Mouse (Mus musculus) lung, postnatal 0 days (tissue): ENCODE data around the gene Rbfox1. TPM values are rescaled to one million over a fixed set of nuclear protein-coding genes. Genes with fewer than 3 reads are reported as not detected.

ENCODE experiments used
- ATAC-seq: fragments of 200-750 bp; cut with Nextera tagmentation; 2 replicates; pipeline ENCODE4 v1.8.0; 2017; ENCODE audit warnings: moderate library complexity
- DNase-seq: peaks from one replicate; pipeline ENCODE4 v3.0.0-alpha.2; 2016; ENCODE audit warnings: low spot score
- H3K27ac ChIP-seq: fragments of 300-500 bp; sonication (generic); 2 replicates; pipeline ENCODE4 v1.5.1; 2014; ENCODE audit warnings: antibody characterized with exemption, mild to moderate bottlenecking, low read length, mixed read lengths
- H3K27me3 ChIP-seq: fragments of 300-500 bp; sonication (generic); replicated peaks from 2 replicates; pipeline ENCODE4 v1.6.1; 2014; ENCODE audit warnings: low read length, mixed read lengths; ENCODE audit not compliant: insufficient read depth
- H3K36me3 ChIP-seq: fragments of 300-500 bp; sonication (generic); 2 replicates; pipeline ENCODE4 v1.6.1; 2014; ENCODE audit warnings: low read length, mixed read lengths; ENCODE audit not compliant: insufficient read depth
- H3K4me1 ChIP-seq: fragments of 300-500 bp; sonication (generic); 2 replicates; pipeline ENCODE4 v1.6.1; 2014; ENCODE audit warnings: antibody characterized with exemption, low read depth, low read length, mixed read lengths; ENCODE audit not compliant: insufficient read depth
- H3K4me2 ChIP-seq: fragments of 300-500 bp; sonication (generic); replicated peaks from 2 replicates; pipeline ENCODE4 v1.6.1; 2014; ENCODE audit warnings: low read depth, mild to moderate bottlenecking, low read length, moderate library complexity, mixed read lengths
- H3K4me3 ChIP-seq: fragments of 300-500 bp; sonication (generic); 2 replicates; pipeline ENCODE4 v1.5.1; 2014; ENCODE audit warnings: low read depth, low read length
- H3K9ac ChIP-seq: fragments of 300-500 bp; sonication (generic); replicated peaks from 2 replicates; pipeline ENCODE4 v1.6.1; 2014; ENCODE audit warnings: low read depth, mild to moderate bottlenecking
- H3K9me3 ChIP-seq: fragments of 300-500 bp; sonication (generic); 2 replicates; pipeline ENCODE4 v1.6.1; 2016; ENCODE audit warnings: low read length, mixed read lengths
- CTCF ChIP-seq: IDR thresholded peaks from 2 replicates; pipeline ENCODE4 v1.5.1; 2016; ENCODE audit warnings: antibody characterized with exemption, mild to moderate bottlenecking
- EP300 ChIP-seq: IDR thresholded peaks from 2 replicates; pipeline ENCODE4 v1.6.1; 2016; ENCODE audit warnings: antibody characterized with exemption, mild to moderate bottlenecking, control low read depth
- WGBS: fragments of 180-500 bp; shearing (Covaris S2); extraction: QIAGEN DNeasy Blood & Tissue Kit; methylation state at CpG from one replicate; pipeline ENCODE4 v1.1.7; 2014; 5-methylcytosine and 5-hydroxymethylcytosine counted together
- polyA plus RNA-seq: library from polyadenylated mRNA; unstranded; fragments of >200 nt; fragmentation: Nextera tagmentation; extraction: Ambion mirVana; gene quantifications from 2 replicates; pipeline ENCODE4 v1.2.1, GENCODE M21; 2015

The Rbfox1 gene
- polyA plus RNA-seq, 1 experiment from 2014 or later = 0.25 TPM

DNA sequence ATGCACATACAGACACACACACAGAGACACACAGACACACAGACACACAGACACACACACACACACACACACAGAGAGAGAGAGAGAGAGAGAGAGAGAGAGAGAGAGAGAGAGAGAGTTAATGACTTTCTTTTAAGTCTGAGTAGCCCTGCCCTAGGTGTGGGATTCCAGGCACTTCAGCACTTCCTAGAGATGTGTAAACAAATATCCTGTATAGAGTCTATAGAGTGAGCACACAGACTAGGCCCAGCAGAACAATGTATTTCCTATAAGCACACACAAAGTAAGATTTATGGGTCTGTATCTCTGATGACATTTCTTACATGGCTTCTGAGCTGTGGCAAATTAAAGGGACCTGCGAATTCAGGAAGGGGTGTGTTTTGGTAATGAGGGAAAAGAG lies 998.6 kb downstream of the Rbfox1 start:
- Histone ChIP-seq H3K9me3 (no peaks in the 10 kb centered on the region), H3K9ac (no peak overlapping the region), H3K4me1 (no peaks in the 10 kb centered on the region), H3K36me3 (no peaks in the 10 kb centered on the region), H3K4me2 (no peak overlapping the region), H3K4me3 (no peak overlapping the region), H3K27me3 (no peaks in the 10 kb centered on the region), H3K27ac (no peak overlapping the region)
- ATAC-seq = no peak
- WGBS = 29% methylated on average over 1 of the region's 1 CpGs
- TF ChIP-seq EP300 (no peak), CTCF (no peak)
- DNase-seq = no peak

DNA sequence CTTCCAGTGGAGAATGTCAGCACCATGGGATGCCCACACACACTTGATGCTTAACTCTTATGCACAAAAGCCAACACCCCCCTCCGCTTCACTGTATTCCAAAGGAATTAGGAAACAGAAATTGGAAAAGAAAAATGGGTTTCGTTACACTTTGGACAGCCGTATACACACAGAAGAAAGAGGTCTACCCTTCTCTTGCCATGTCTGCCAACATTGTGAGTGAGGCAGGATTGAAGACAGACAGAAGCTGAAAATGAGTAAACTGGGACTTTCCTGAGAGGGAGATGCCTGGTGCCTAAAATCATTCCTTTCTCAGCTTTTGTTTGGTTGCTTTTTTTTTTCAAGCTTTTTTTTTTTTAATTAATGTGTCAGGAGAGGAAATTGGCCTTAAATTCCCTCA lies 1000.5 kb downstream of the Rbfox1 start:
- 48% methylated on average over 3 of the region's 3 CpGs for WGBS
- no peak overlapping the region for H3K27ac ChIP-seq
- no peaks in the 10 kb centered on the region for H3K27me3 ChIP-seq
- DNase-seq = peak; percentile 6
- no peak overlapping the region for H3K4me3 ChIP-seq
- H3K4me2 ChIP-seq = no peak overlapping the region
- no peaks in the 10 kb centered on the region for H3K9me3 ChIP-seq
- H3K4me1 ChIP-seq = no peaks in the 10 kb centered on the region
- H3K36me3 ChIP-seq = no peaks in the 10 kb centered on the region
- H3K9ac ChIP-seq = no peak overlapping the region
- TF ChIP-seq CTCF (no peak), EP300 (no peak)
- no peak for ATAC-seq

DNA sequence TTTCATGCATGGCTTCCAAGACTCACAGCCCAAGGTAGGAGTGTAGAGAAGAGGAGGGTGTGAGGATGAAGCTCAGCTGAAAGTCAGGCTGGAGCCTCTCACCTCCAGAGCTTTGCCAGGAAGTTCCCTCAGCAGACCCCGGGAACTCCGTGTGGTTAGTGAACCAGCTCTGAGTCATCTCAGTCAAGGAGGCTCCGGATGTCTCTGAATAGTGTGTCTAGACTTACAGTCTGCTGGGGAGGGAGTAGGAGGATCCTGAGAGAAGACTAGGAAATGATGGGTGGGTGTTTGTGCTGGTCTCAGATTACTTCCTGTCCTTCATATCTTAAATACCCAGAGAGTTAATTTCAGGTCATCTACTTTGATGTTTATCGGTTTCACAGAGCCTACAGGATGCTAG lies 1004.1 kb downstream of the Rbfox1 start:
- Histone ChIP-seq H3K9ac (no peak overlapping the region), H3K27me3 (no peaks in the 10 kb centered on the region), H3K9me3 (no peaks in the 10 kb centered on the region), H3K4me1 (no peaks in the 10 kb centered on the region), H3K36me3 (no peaks in the 10 kb centered on the region), H3K4me2 (no peak overlapping the region), H3K27ac (no peak overlapping the region), H3K4me3 (no peak overlapping the region)
- peak; percentile 54 for DNase-seq
- WGBS = 23% methylated on average over 4 of the region's 4 CpGs
- TF ChIP-seq EP300 (peak; percentile 87), CTCF (no peak)
- ATAC-seq = peak; percentile 91

DNA sequence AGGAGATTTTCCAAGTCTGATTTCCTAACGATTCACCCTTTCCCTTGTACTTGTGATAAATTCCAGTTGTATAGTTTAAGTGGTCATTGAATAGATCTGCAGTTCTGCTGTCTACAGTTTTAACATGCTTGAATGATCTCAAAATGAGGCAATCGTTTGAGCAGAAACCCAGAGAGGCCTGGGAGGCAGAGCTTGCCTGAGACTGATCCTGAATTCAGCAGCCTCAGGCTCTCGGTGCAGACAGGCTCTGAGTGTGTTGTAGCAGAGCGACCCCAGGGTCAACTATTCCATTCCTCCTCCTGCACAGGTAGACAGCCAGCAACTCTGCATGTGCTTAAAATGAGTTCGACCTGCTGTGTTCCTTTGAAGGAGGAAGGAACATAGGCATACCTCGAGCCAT lies 1012.6 kb downstream of the Rbfox1 start:
- ATAC-seq (no peak), DNase-seq (no peak)
- no peaks in the 10 kb centered on the region for H3K36me3 ChIP-seq
- H3K4me1 ChIP-seq = no peaks in the 10 kb centered on the region
- no peak for TF ChIP-seq CTCF
- TF ChIP-seq EP300 = no peak
- H3K4me3 ChIP-seq = no peak overlapping the region
- WGBS = 43% methylated on average over 6 of the region's 6 CpGs
- no peaks in the 10 kb centered on the region for H3K27me3 ChIP-seq
- H3K9me3 ChIP-seq = no peaks in the 10 kb centered on the region
- H3K27ac ChIP-seq = no peak overlapping the region
- no peak overlapping the region for H3K9ac ChIP-seq
- no peak overlapping the region for H3K4me2 ChIP-seq

DNA sequence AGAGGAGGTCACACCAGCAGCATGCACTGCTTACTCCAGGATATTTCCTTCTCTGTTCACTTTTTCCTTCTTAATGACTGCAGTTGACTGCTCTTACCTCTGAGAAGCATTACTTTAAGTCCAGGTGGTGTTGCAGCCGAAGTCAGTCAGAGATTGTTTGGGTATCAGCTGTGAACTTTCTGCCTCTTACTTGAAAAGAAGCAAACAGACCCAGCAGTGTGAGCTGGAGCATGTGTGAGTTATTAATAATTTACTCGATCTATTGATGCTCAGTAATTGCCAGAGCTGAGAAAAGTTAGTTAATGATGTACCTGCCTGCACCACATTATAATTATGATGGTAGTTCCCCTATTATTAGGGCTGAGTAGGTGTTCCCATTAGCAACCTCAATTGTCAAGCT lies 1014.9 kb downstream of the Rbfox1 start:
- ATAC-seq (no peak), DNase-seq (no peak)
- TF ChIP-seq CTCF = no peak
- TF ChIP-seq EP300 = no peak
- H3K4me1 ChIP-seq = no peaks in the 10 kb centered on the region
- H3K9me3 ChIP-seq = no peaks in the 10 kb centered on the region
- no peaks in the 10 kb centered on the region for H3K27me3 ChIP-seq
- 45% methylated on average over 2 of the region's 2 CpGs for WGBS
- no peak overlapping the region for H3K4me3 ChIP-seq
- H3K27ac ChIP-seq = no peak overlapping the region
- H3K4me2 ChIP-seq = no peak overlapping the region
- no peak overlapping the region for H3K9ac ChIP-seq
- H3K36me3 ChIP-seq = no peaks in the 10 kb centered on the region

DNA sequence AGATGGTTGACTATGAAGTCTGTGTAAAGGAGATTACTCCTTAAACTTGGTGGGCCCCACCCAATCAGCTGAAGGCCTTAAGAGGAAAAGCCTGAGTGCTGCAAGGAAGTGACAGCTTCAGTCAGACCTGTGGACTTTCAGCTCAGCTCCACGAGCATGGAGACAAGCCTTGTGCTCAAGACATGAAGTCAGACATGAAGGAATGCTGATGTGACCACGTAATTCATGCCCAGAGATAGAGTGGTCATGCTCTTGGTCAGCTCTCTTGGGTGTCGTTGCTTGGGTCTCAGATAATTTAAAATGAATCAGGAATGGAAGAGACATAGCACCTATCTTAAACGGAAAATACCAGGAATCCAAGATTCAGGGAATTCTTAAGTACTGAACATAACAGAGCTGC lies 1019.8 kb downstream of the Rbfox1 start:
- Histone ChIP-seq H3K4me1 (no peaks in the 10 kb centered on the region), H3K9me3 (no peaks in the 10 kb centered on the region), H3K9ac (no peak overlapping the region), H3K4me2 (no peak overlapping the region), H3K4me3 (no peak overlapping the region), H3K36me3 (no peaks in the 10 kb centered on the region), H3K27ac (no peak overlapping the region), H3K27me3 (no peaks in the 10 kb centered on the region)
- TF ChIP-seq CTCF (no peak), EP300 (no peak)
- ATAC-seq (no peak), DNase-seq (no peak)
- 54% methylated on average over 4 of the region's 4 CpGs for WGBS

DNA sequence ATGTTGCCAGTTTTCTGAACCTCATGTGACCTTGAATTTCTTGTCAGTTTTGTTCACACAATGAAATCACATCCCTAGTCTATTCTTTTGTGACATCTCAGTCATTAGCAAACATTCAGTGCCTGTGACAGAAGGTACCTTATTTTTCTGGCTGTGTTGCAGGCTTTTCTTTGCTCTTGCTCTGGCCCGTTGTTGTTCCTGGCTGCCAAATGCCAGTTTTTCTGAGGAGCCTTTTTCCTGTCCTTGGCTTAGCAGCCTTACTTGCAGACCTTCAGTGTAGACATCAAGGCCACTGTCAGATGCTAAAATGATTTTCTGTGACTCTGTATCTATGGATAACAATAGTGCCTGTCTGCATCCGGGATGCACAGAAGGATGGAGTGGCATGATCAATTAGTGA lies 1020.8 kb downstream of the Rbfox1 start:
- no peak for ATAC-seq
- Histone ChIP-seq H3K4me3 (no peak overlapping the region), H3K9ac (no peak overlapping the region), H3K27me3 (no peaks in the 10 kb centered on the region), H3K36me3 (no peaks in the 10 kb centered on the region), H3K4me2 (no peak overlapping the region), H3K27ac (no peak overlapping the region), H3K9me3 (no peaks in the 10 kb centered on the region), H3K4me1 (no peaks in the 10 kb centered on the region)
- no peak for DNase-seq
- 68% methylated on average over 2 of the region's 2 CpGs for WGBS
- TF ChIP-seq CTCF = no peak
- no peak for TF ChIP-seq EP300
